Mouse (Mus musculus): ENCODE measurements at regions not wholly inside any gene's neighbourhood (a gene's known extent, or its start where the extent isn't known, plus 50 kb on each side); places are given as distances from the start of the nearest gene placed in this dataset.

DNA sequence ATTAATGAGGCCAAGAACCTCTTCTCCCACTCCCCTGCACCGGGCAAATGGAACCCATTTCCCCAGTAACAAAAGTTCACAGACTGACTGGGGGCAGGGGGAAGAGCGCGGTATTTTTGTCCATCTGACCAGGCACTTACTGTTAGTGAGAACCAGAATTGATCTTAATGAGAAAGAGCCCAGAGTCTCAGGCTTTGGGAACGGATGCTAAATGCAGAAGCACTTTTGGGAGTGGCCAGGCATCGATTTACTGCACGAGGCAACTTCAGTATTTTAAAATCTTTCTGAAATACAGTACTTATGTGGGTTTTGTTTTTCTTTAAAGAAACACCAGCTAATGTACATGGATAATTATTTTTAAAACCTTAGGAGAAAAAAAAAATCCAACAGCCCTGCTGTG is 51.0 kb upstream of the Foxn3 start:
- no peak for ATAC-seq (replicated peaks; ENCODE audit: low read depth, poor library complexity, severe bottlenecking)

All from common myeloid progenitor, adult 5-6 weeks (primary cell).